Mouse (Mus musculus): ENCODE measurements around the gene Tgfbr2. TPM values are rescaled to one million over a fixed set of nuclear protein-coding genes. Genes with fewer than 3 reads are reported as not detected.

The Tgfbr2 gene
- total RNA-seq, 2 experiments from 2014 or later: 56.8 to 60.9 TPM

GRCm38 (mm10) chr9:116197491-116198170 lies 22.5 kb upstream of the Tgfbr2 start:
- no peak for DNase-seq
- intact Hi-C loops (cut with DNase I): no loop called here

- intact Hi-C loops (cut with DNase I): no loop called here
- DNase-seq: no peak
Measured at GRCm38 (mm10) chr9:116193889-116194450, 18.8 kb upstream of the Tgfbr2 start.

- intact Hi-C loops (cut with DNase I): no loop called here
- no peak for DNase-seq
Measured at GRCm38 (mm10) chr9:116193535-116193881, 18.3 kb upstream of the Tgfbr2 start.

GRCm38 (mm10) chr9:116192826-116193534 lies 17.8 kb upstream of the Tgfbr2 start:
- intact Hi-C loops (cut with DNase I): no loop called here
- DNase-seq: no peak

GRCm38 (mm10) chr9:116192253-116192652 lies 17.1 kb upstream of the Tgfbr2 start:
- no peak for DNase-seq
- intact Hi-C loops (cut with DNase I): no loop called here

GRCm38 (mm10) chr9:116189831-116190230 lies 14.7 kb upstream of the Tgfbr2 start:
- no peak for DNase-seq
- intact Hi-C loops (cut with DNase I): no loop called here

GRCm38 (mm10) chr9:116188952-116189666 lies 13.9 kb upstream of the Tgfbr2 start:
- intact Hi-C loops (cut with DNase I): no loop called here
- no peak for DNase-seq

GRCm38 (mm10) chr9:116187181-116187731 lies 12.1 kb upstream of the Tgfbr2 start:
- DNase-seq: no peak
- intact Hi-C loops (cut with DNase I): no loop called here

- intact Hi-C loops (cut with DNase I): no loop called here
- no peak for DNase-seq
Measured at GRCm38 (mm10) chr9:116184903-116185302, 9.7 kb upstream of the Tgfbr2 start.

GRCm38 (mm10) chr9:116183035-116183434 lies 7.9 kb upstream of the Tgfbr2 start:
- DNase-seq: no peak
- intact Hi-C loops (cut with DNase I): no loop called here

- intact Hi-C loops (cut with DNase I): no loop called here
- DNase-seq: no peak
Measured at GRCm38 (mm10) chr9:116181608-116182007, 6.4 kb upstream of the Tgfbr2 start.

GRCm38 (mm10) chr9:116178151-116178550 lies 3.0 kb upstream of the Tgfbr2 start:
- peak in 1 of 2 experiments; percentile 30 for DNase-seq
- intact Hi-C loops (cut with DNase I): no loop called here

- DNase-seq: no peak
- intact Hi-C loops (cut with DNase I): no loop called here
Measured at GRCm38 (mm10) chr9:116177108-116177507, 1.9 kb upstream of the Tgfbr2 start.

GRCm38 (mm10) chr9:116175488-116176115 lies 442 bp upstream of the Tgfbr2 start:
- DNase-seq: peak; percentile 46 to 51
- intact Hi-C loops (cut with DNase I): loop anchor here (1.0 kb wide), 1 partner anchor 209 kb away; no protein-coding TSS in a partner anchor

GRCm38 (mm10) chr9:116173473-116174170 lies 1.5 kb downstream of the Tgfbr2 start:
- DNase-seq: peak in 1 of 2 experiments; percentile 21
- intact Hi-C loops (cut with DNase I): loop anchor here (2.0 to 5.0 kb wide), 2 partner anchors 27 to 81 kb away; no protein-coding TSS in a partner anchor

- intact Hi-C loops (cut with DNase I): loop anchor here (2.0 to 5.0 kb wide), 2 partner anchors 26 to 81 kb away; no protein-coding TSS in a partner anchor
- DNase-seq: no peak
Measured at GRCm38 (mm10) chr9:116173059-116173458, 2.1 kb downstream of the Tgfbr2 start.

- DNase-seq: no peak
- intact Hi-C loops (cut with DNase I): no loop called here
Measured at GRCm38 (mm10) chr9:116169067-116169466, 6.1 kb downstream of the Tgfbr2 start.

- intact Hi-C loops (cut with DNase I): no loop called here
- DNase-seq: no peak
Measured at GRCm38 (mm10) chr9:116167304-116167880, 7.8 kb downstream of the Tgfbr2 start.

- DNase-seq: no peak
- intact Hi-C loops (cut with DNase I): no loop called here
Measured at GRCm38 (mm10) chr9:116166363-116166762, 8.8 kb downstream of the Tgfbr2 start.

Measured in heart, postnatal 10 days (tissue).